Comparison of ENCODE assay signal across 25 mouse cellular contexts in the genomic region with DNA sequence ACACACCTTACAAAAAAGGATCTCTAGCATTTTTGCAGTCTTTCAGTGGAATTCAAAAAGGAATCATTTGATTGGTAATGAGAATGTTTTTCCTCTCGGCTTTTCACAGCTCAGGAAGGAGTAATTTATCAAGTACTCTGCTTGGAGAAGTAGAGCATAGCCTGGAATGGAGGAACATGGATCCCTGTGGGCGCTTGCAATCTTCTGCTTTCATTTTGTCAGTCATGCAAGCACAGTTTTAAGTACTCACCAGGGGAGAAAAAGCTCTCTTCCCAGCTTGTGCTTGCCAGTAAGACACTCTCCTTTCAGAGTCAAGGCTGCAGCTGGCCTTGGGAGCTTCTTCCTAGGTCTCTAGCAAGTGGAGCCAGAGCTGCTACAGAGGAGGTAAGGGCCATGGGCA. TPM values are rescaled to one million over a fixed set of nuclear protein-coding genes. Genes with fewer than 3 reads are reported as not detected.
"Had no signal": no experiment of that assay in that cellular context is flagged by ENCODE, and none has a peak within 500 bp of the region (broad histone marks: within the 10 kb centered on the region; RNA-seq: fewer than 3 reads in every experiment).

No protein-coding gene starts in this region.

- H3K27ac ChIP-seq: kidney, embryonic 15.5 days; limb, embryonic 12.5 days; limb, embryonic 15.5 days; liver, embryonic 14.5 days; lung, embryonic 15.5 days; midbrain, embryonic 10.5 days; midbrain, embryonic 13.5 days; neural tube, embryonic 13.5 days had no signal

- H3K4me1 ChIP-seq: kidney, embryonic 15.5 days; limb, embryonic 12.5 days; limb, embryonic 15.5 days; neural tube, embryonic 13.5 days had no signal

- DNase-seq: kidney, adult 11 months; kidney, adult 8-10 months; kidney, postnatal 10 days; kidney, postnatal 36 days; liver, postnatal 0 days; lung, postnatal 14 days; lung, postnatal 4 days; thymus, adult 18-20 months; thymus, postnatal 36 days had no signal

- H3K36me3 ChIP-seq: kidney, embryonic 15.5 days; limb, embryonic 12.5 days; limb, embryonic 15.5 days; lung, embryonic 15.5 days; midbrain, embryonic 10.5 days; midbrain, embryonic 13.5 days; neural tube, embryonic 13.5 days had no signal

- H3K9ac ChIP-seq: kidney, embryonic 15.5 days; limb, embryonic 12.5 days; limb, embryonic 15.5 days; liver, embryonic 14.5 days; liver, postnatal 0 days; lung, embryonic 15.5 days; midbrain, embryonic 13.5 days; neural tube, embryonic 13.5 days had no signal

- H3K27me3 ChIP-seq: kidney, embryonic 15.5 days; limb, embryonic 12.5 days; limb, embryonic 15.5 days; lung, embryonic 15.5 days; midbrain, embryonic 13.5 days; neural tube, embryonic 13.5 days had no signal

- ATAC-seq: liver, postnatal 0 days; midbrain, embryonic 13.5 days had no signal

- H3K9me3 ChIP-seq: kidney, embryonic 15.5 days; limb, embryonic 15.5 days; lung, embryonic 15.5 days; midbrain, embryonic 13.5 days; neural tube, embryonic 13.5 days had no signal

- H3K4me3 ChIP-seq: kidney, embryonic 15.5 days; limb, embryonic 12.5 days; limb, embryonic 15.5 days; lung, embryonic 15.5 days; midbrain, embryonic 10.5 days; midbrain, embryonic 13.5 days; neural tube, embryonic 13.5 days had no signal

- H3K4me2 ChIP-seq: kidney, embryonic 15.5 days; limb, embryonic 12.5 days; limb, embryonic 15.5 days; liver, embryonic 11.5 days; lung, embryonic 15.5 days; midbrain, embryonic 13.5 days; neural tube, embryonic 13.5 days had no signal

RNA-seq across cellular contexts. Expression of gene Serpinb1b, which starts 5.5 kb away (rescaled TPM):
- total RNA-seq: megakaryocyte progenitor cell, adult 5-6 weeks had no signal
- polyA plus RNA-seq: kidney, embryonic 15.5 days; liver, embryonic 11.5 days; liver, embryonic 14.5 days; liver, postnatal 0 days; lung, embryonic 15.5 days; small intestine, adult 2 months; testis, adult 2 months had no signal

RNA-seq across cellular contexts. Expression of gene Serpinb9b, which starts 56.6 kb away (rescaled TPM):
- total RNA-seq: layer of hippocampus, postnatal 14 days; left cerebral cortex, adult 18-20 months; left cerebral cortex, postnatal 14 days; megakaryocyte progenitor cell, adult 5-6 weeks had no signal
- polyA plus RNA-seq: limb, embryonic 12.5 days; liver, embryonic 11.5 days; midbrain, embryonic 10.5 days; small intestine, adult 2 months; stomach, embryonic 16.5 days had no signal
